Mouse (Mus musculus) liver, embryonic 16.5 days (tissue): ENCODE results near the gene Reps2. TPM values are rescaled to one million over a fixed set of nuclear protein-coding genes. Genes with fewer than 3 reads are reported as not detected.

Experiments
- ATAC-seq: fragments of 200-750 bp; cut with Nextera tagmentation; 2 replicates; pipeline ENCODE4 v1.8.0; 2017; ENCODE audit warnings: low read depth, mild to moderate bottlenecking, moderate number of reproducible peaks, moderate library complexity
- H3K27ac ChIP-seq: fragments of 300-500 bp; sonication (generic); 2 replicates; pipeline ENCODE4 v1.5.1; 2014; ENCODE audit warnings: mild to moderate bottlenecking, low read length
- H3K27me3 ChIP-seq: fragments of 300-500 bp; sonication (generic); 2 replicates; pipeline ENCODE4 v1.6.1; 2014; ENCODE audit warnings: low read depth, low read length, mixed read lengths; ENCODE audit not compliant: control insufficient read depth, insufficient read depth
- H3K36me3 ChIP-seq: fragments of 300-500 bp; sonication (generic); 2 replicates; pipeline ENCODE4 v1.6.1; 2014; ENCODE audit warnings: mild to moderate bottlenecking; ENCODE audit not compliant: control insufficient read depth, insufficient read depth
- H3K4me1 ChIP-seq: fragments of 300-500 bp; sonication (generic); 2 replicates; pipeline ENCODE4 v1.6.1; 2014; ENCODE audit warnings: low read depth, low read length, mixed read lengths; ENCODE audit not compliant: control insufficient read depth
- H3K4me2 ChIP-seq: fragments of 300-500 bp; sonication (generic); 2 replicates; pipeline ENCODE4 v1.6.1; 2014; ENCODE audit warnings: low read depth, low read length, mixed read lengths
- H3K4me3 ChIP-seq: fragments of 300-500 bp; sonication (generic); 2 replicates; pipeline ENCODE4 v1.5.1; 2014; ENCODE audit warnings: low read depth, mild to moderate bottlenecking, low read length
- H3K9ac ChIP-seq: fragments of 300-500 bp; sonication (generic); 2 replicates; pipeline ENCODE4 v1.6.1; 2014; ENCODE audit warnings: low read depth, low read length
- H3K9me3 ChIP-seq: fragments of 300-500 bp; sonication (generic); replicated peaks from 2 replicates; pipeline ENCODE4 v1.6.1; 2016; ENCODE audit warnings: low read length; ENCODE audit not compliant: control insufficient read depth
- WGBS: fragments of 180-500 bp; shearing (Covaris S2); extraction: QIAGEN DNeasy Blood & Tissue Kit; methylation state at CpG from one replicate; pipeline ENCODE4 v1.1.7; 2014; ENCODE audit not compliant: insufficient replicate concordance; 5-methylcytosine and 5-hydroxymethylcytosine counted together
- polyA plus RNA-seq: library from polyadenylated mRNA; unstranded; fragments of >200 nt; fragmentation: Nextera tagmentation; extraction: Ambion mirVana; gene quantifications from 2 replicates; pipeline ENCODE4 v1.2.1, GENCODE M21; 2015

Gene Reps2
- polyA plus RNA-seq, 1 experiment from 2014 or later: 0.73 TPM

DNA sequence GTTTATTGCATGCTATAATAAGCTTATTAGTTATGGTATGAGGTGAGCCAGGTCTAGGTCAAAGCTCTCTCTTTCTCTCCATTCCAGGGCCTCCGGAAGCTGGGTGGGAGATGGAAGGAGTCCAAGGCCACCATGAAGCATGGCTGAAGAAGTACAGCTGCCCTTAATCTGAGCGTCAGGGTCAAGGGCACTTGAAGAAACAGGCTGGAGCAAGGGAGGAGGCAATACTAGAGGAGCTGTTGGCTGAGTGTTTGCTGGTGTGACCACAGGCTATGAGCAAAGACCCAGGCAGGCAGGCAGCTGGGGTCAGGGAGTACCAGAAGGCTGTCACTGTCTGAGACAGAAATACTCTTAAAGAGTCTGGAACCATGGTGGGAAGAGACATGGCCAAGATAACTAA is 280.2 kb downstream of the Reps2 start:
- 58% methylated on average over 2 of the region's 2 CpGs for WGBS
- Histone ChIP-seq H3K4me2 (no peak overlapping the region), H3K9ac (no peak overlapping the region), H3K4me3 (no peak overlapping the region), H3K9me3 (no peaks in the 10 kb centered on the region), H3K27ac (no peak overlapping the region), H3K4me1 (no peaks in the 10 kb centered on the region), H3K36me3 (no peaks in the 10 kb centered on the region), H3K27me3 (no peaks in the 10 kb centered on the region)
- no peak for ATAC-seq

Other genes with a start within 250 kb of the Reps2 start
- gene Rbbp7, start 116.8 kb upstream of the Reps2 start, polyA plus RNA-seq: 354 and 355 TPM in 2 replicates
- gene Txlng, start 185.8 kb upstream of the Reps2 start, polyA plus RNA-seq: 7.6 and 7.8 TPM in 2 replicates
- 11.7 and 12.3 TPM in 2 replicates for gene Syap1, start 244.8 kb upstream of the Reps2 start, polyA plus RNA-seq